Mouse (Mus musculus) midbrain, embryonic 14.5 days (tissue): ENCODE measurements around the gene Defa20. TPM values are rescaled to one million over a fixed set of nuclear protein-coding genes. Genes with fewer than 3 reads are reported as not detected.
"Not testable (repeated sequence)": the region's sequence is repeated elsewhere in the genome, so short reads cannot be mapped to it uniquely, and the experiment has no call there.

ENCODE experiments used
- ATAC-seq: fragments of 200-750 bp; cut with Nextera tagmentation; 2 replicates; pipeline ENCODE4 v1.8.0; 2017; ENCODE audit warnings: moderate number of reproducible peaks, moderate library complexity; ENCODE audit not compliant: low FRiP score, low TSS enrichment
- DNase-seq: peaks from one replicate; pipeline ENCODE4 v3.0.0-alpha.2; 2015
- H3K27ac ChIP-seq: fragments of 300-500 bp; sonication (generic); replicated peaks from 2 replicates; pipeline ENCODE4 v1.5.1; 2014; ENCODE audit warnings: mild to moderate bottlenecking, low read depth, low read length, moderate library complexity
- H3K27me3 ChIP-seq: fragments of 300-500 bp; sonication (generic); 2 replicates; pipeline ENCODE4 v1.6.1; 2014; ENCODE audit warnings: low read length, control low read depth, mixed read lengths; ENCODE audit not compliant: control insufficient read depth, insufficient read depth
- H3K36me3 ChIP-seq: fragments of 300-500 bp; sonication (generic); 2 replicates; pipeline ENCODE4 v1.6.1; 2014; ENCODE audit warnings: low read length, control low read depth; ENCODE audit not compliant: control insufficient read depth, insufficient read depth
- H3K4me1 ChIP-seq: fragments of 300-500 bp; sonication (generic); 2 replicates; pipeline ENCODE4 v1.6.1; 2014; ENCODE audit warnings: mild to moderate bottlenecking, antibody characterized with exemption, low read length, control low read depth; ENCODE audit not compliant: control insufficient read depth, insufficient read depth
- H3K4me2 ChIP-seq: fragments of 300-500 bp; sonication (generic); 2 replicates; pipeline ENCODE4 v1.6.1; 2014; ENCODE audit warnings: mild to moderate bottlenecking, low read length, moderate library complexity
- H3K4me3 ChIP-seq: fragments of 300-500 bp; sonication (generic); replicated peaks from 2 replicates; pipeline ENCODE4 v1.5.1; 2014; ENCODE audit warnings: low read depth, low read length
- H3K9ac ChIP-seq: fragments of 300-500 bp; sonication (generic); replicated peaks from 2 replicates; pipeline ENCODE4 v1.6.1; 2014; ENCODE audit warnings: mild to moderate bottlenecking, low read length, moderate library complexity
- H3K9me3 ChIP-seq: fragments of 300-500 bp; sonication (generic); 2 replicates; pipeline ENCODE4 v1.6.1; 2016; ENCODE audit warnings: low read length, control low read depth, mixed read lengths; ENCODE audit not compliant: control insufficient read depth
- WGBS: fragments of 180-500 bp; shearing (Covaris S2); extraction: QIAGEN DNeasy Blood & Tissue Kit; methylation state at CpG from one replicate; pipeline ENCODE4 v1.1.7; 2014; 5-methylcytosine and 5-hydroxymethylcytosine counted together
- polyA plus RNA-seq: library from polyadenylated mRNA; unstranded; fragments of >200 nt; fragmentation: Nextera tagmentation; extraction: Ambion mirVana; gene quantifications from 2 replicates; pipeline ENCODE4 v1.2.1, GENCODE M21; 2014

Gene Defa20
- not detected in 2 replicates for polyA plus RNA-seq

DNA sequence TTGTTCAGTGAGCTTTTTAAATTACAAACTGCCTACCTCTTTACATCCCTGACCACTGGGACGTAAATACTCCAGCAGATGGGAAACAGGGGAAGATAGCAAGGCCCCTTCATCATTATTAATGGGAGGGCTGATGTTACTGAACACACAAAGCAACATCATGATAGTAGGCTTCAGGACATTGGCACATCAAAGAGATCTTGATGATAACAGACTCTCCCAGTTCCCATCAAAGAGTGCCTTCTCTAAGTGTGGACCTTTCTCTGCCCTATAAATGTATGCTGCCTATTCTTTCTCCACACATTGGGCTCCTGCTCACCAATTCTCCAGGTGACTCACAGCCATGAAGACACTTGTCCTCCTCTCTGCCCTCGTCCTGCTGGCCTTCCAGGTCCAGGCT, at the start of gene Defa20:
Defa20 (plus strand) TSS at position 301 of the 400 bp plus-strand sequence.
- ATAC-seq, H3K27me3 ChIP-seq: not testable (repeated sequence)
- no CpG with 5 or more reads among the region's 2 CpGs for WGBS

DNA sequence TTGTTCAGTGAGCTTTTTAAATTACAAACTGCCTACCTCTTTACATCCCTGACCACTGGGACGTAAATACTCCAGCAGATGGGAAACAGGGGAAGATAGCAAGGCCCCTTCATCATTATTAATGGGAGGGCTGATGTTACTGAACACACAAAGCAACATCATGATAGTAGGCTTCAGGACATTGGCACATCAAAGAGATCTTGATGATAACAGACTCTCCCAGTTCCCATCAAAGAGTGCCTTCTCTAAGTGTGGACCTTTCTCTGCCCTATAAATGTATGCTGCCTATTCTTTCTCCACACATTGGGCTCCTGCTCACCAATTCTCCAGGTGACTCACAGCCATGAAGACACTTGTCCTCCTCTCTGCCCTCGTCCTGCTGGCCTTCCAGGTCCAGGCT, 19.7 kb downstream of the Defa20 start, which contains the start of gene Defa32:
Defa32 (plus strand) TSS at position 301 of the 400 bp plus-strand sequence.
- not testable (repeated sequence) for H3K36me3 ChIP-seq, H3K9ac ChIP-seq, H3K4me3 ChIP-seq, H3K4me2 ChIP-seq, DNase-seq, H3K27me3 ChIP-seq, H3K4me1 ChIP-seq, H3K9me3 ChIP-seq, ATAC-seq, H3K27ac ChIP-seq
- no CpG with 5 or more reads among the region's 2 CpGs for WGBS

More for the DNA sequence above, at the start of gene Defa20:
- H3K9ac ChIP-seq, H3K27ac ChIP-seq, DNase-seq, H3K36me3 ChIP-seq, H3K4me3 ChIP-seq, H3K9me3 ChIP-seq, H3K4me2 ChIP-seq, H3K4me1 ChIP-seq: not testable (repeated sequence)

Other genes starting within 250 kb of the Defa20 start
- not detected in 2 replicates for gene Defa27, start 193.7 kb upstream of the Defa20 start, polyA plus RNA-seq
- not detected in 2 replicates for gene Defa29, start 182.2 kb upstream of the Defa20 start, polyA plus RNA-seq
- not detected in 2 replicates for gene Defa2, start 130.7 kb upstream of the Defa20 start, polyA plus RNA-seq
- not detected in 2 replicates for gene Defa33, start 117.4 kb upstream of the Defa20 start, polyA plus RNA-seq
- gene Defa36, start 81.8 kb upstream of the Defa20 start, polyA plus RNA-seq, result not detected in 2 replicates
- gene Gm7849, start 52.7 kb upstream of the Defa20 start, polyA plus RNA-seq, result not detected in 2 replicates
- gene Defa32, start 19.8 kb downstream of the Defa20 start, polyA plus RNA-seq, result not detected in 2 replicates
- gene Defa37, start 56.1 kb downstream of the Defa20 start, polyA plus RNA-seq, result not detected in 2 replicates
- gene Defa28, start 73.7 kb downstream of the Defa20 start, polyA plus RNA-seq, result not detected in 2 replicates
- gene Gm7861, start 85.2 kb downstream of the Defa20 start, polyA plus RNA-seq, result not detected in 2 replicates
- gene Defa26, start 108.9 kb downstream of the Defa20 start, polyA plus RNA-seq, result not detected in 2 replicates
- not detected in 2 replicates for gene Defa17, start 146.5 kb downstream of the Defa20 start, polyA plus RNA-seq
- not detected in 2 replicates for gene Defa34, start 156.5 kb downstream of the Defa20 start, polyA plus RNA-seq
- not detected in 2 replicates for gene AY761184, start 194.4 kb downstream of the Defa20 start, polyA plus RNA-seq
- not detected in 2 replicates for gene Defa24, start 225.2 kb downstream of the Defa20 start, polyA plus RNA-seq